Mouse (Mus musculus) myocyte (in vitro differentiated cells): ENCODE data around the gene Glis3. TPM values are rescaled to one million over a fixed set of nuclear protein-coding genes. Genes with fewer than 3 reads are reported as not detected.

ENCODE experiments used
- H3K27me3 ChIP-seq: one replicate; pipeline ENCODE4 v1.6.1; 2011; ENCODE audit not compliant: control insufficient read depth, insufficient read depth, insufficient read length
- H3K36me3 ChIP-seq: one replicate; pipeline ENCODE4 v1.6.1; 2011; ENCODE audit not compliant: control insufficient read depth, insufficient read depth
- H3K4me2 ChIP-seq: one replicate; pipeline ENCODE4 v1.6.1; 2011; ENCODE audit warnings: low read depth, control low read depth
- H3K4me3 ChIP-seq: one replicate; pipeline ENCODE4 v1.5.1; 2011; ENCODE audit warnings: mild to moderate bottlenecking, control low read depth, moderate library complexity
- H3K79me2 ChIP-seq: one replicate; pipeline ENCODE4 v1.6.1; 2011; ENCODE audit not compliant: control insufficient read depth, insufficient read depth
- H3ac ChIP-seq: one replicate; pipeline ENCODE4 v1.6.1; 2011; ENCODE audit not compliant: control insufficient read depth, insufficient read length
- CEBPB ChIP-seq: IDR thresholded peaks from 2 replicates; pipeline ENCODE4 v1.6.1; 2011; ENCODE audit warnings: mild to moderate bottlenecking, moderate library complexity; ENCODE audit not compliant: poor library complexity, insufficient read depth, severe bottlenecking
- E2F4 ChIP-seq: IDR thresholded peaks from one replicate; pipeline ENCODE4 v1.6.1; 2011; ENCODE audit warnings: mild to moderate bottlenecking, control low read depth, moderate library complexity; ENCODE audit not compliant: insufficient read depth
- MAX ChIP-seq: IDR thresholded peaks from one replicate; pipeline ENCODE4 v1.6.1; 2011; ENCODE audit warnings: low read depth, mild to moderate bottlenecking, control low read depth
- MYOD1 ChIP-seq, 3 experiments: IDR thresholded peaks; one replicate each; pipeline ENCODE4 v1.6.1; 2011; ENCODE audit warnings: control low read depth in 2 of 3, low read depth in 2 of 3, mild to moderate bottlenecking in 2 of 3, moderate library complexity in 1 of 3; ENCODE audit not compliant: insufficient read length in 2 of 3, control insufficient read depth in 1 of 3
- MYOG ChIP-seq, 3 experiments: IDR thresholded peaks; one replicate each; pipeline ENCODE4 v1.6.1; 2011; ENCODE audit warnings: control low read depth in 2 of 3, low read depth in 2 of 3, mild to moderate bottlenecking in 2 of 3; ENCODE audit not compliant: insufficient read length in 2 of 3, control insufficient read depth in 1 of 3, insufficient read depth in 1 of 3
- POLR2A ChIP-seq: IDR thresholded peaks from one replicate; pipeline ENCODE4 v1.6.1; 2011; ENCODE audit warnings: low read depth, mild to moderate bottlenecking, control low read depth, moderate library complexity; ENCODE audit not compliant: insufficient read length
- POLR2AphosphoS2 ChIP-seq: IDR thresholded peaks from one replicate; pipeline ENCODE4 v1.6.1; 2011; ENCODE audit warnings: low read depth, control low read depth; ENCODE audit not compliant: insufficient read length
- REST ChIP-seq: IDR thresholded peaks from one replicate; pipeline ENCODE4 v1.6.1; 2011; ENCODE audit warnings: mild to moderate bottlenecking, control low read depth, moderate library complexity; ENCODE audit not compliant: insufficient read depth, insufficient read length
- SRF ChIP-seq: IDR thresholded peaks from one replicate; pipeline ENCODE4 v1.6.1; 2011; ENCODE audit warnings: low read depth; ENCODE audit not compliant: control insufficient read depth, insufficient read length
- TCF3 ChIP-seq: IDR thresholded peaks from one replicate; pipeline ENCODE4 v1.6.1; 2011; ENCODE audit warnings: low read depth, control low read depth; ENCODE audit not compliant: insufficient read length
- USF1 ChIP-seq: IDR thresholded peaks from one replicate; pipeline ENCODE4 v1.6.1; 2011; ENCODE audit warnings: low read depth, mild to moderate bottlenecking, control low read depth, moderate library complexity
- polyA plus RNA-seq: library from polyadenylated mRNA; unstranded; fragments of >200 nt; fragmentation: generic; extraction: Trizol; gene quantifications from one replicate; pipeline ENCODE4 v1.2.1, GENCODE M21; 2012; ENCODE audit warnings: missing spikeins

The Glis3 gene
- polyA plus RNA-seq, 1 experiment = 0.79 TPM

DNA sequence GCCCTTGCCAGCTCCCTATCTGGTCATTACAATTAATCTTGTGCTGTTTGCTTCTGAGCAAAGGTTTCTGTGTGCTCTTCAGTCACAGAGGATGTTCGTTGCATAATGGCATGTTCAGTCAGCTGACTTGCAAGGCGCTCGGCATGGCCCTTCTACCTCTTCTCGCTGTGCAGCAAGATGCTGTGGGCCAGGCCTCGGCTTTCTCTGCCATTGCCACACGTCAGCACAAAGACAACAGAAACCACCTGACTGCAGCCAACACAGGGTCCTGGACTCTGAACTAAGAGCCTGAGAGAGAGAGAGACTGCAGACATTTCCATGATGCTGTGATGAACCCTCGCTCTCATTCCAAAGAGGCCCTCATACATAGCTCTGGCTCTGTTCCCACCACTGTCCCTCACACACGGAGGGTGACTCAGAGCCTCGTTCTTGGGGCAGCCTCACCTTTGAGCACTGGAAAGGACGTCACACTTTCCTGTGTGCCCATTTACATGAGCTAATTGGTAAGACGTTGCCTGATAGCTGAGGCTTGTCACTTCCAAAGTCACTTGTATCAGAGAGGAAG, 380.6 kb downstream of the Glis3 start:
- H3K4me2 ChIP-seq = no peak overlapping the region
- TF ChIP-seq MYOG (IDR thresholded peaks at IDR 0.05; ENCODE audit: control insufficient read depth in 1 of 3, insufficient read depth in 1 of 3, insufficient read length in 2 of 3, low read depth in 2 of 3) = no peak

DNA sequence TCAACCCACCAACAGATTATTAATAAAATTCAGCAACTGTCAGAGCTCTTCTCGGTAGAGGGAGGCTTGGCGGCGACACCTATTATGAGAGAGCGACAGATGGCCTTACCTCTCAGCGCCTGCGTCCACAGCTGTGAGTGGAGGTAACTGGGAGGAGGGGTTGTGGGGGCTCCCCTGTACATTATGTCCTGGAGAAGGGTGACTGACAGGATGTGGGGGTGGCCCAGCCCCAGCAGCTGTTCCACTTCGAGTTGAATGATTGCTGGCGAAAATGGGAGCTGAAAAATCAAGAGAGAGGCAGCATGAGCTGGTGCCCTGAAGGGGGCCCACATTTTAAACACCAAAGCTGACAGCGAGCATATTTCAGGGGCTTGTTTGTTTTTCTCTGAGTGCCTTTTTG, 381.2 kb downstream of the Glis3 start:
- TF ChIP-seq MYOD1 (IDR thresholded peaks at IDR 0.05; ENCODE audit: control insufficient read depth in 1 of 3, insufficient read length in 2 of 3, low read depth in 2 of 3) = peak in 1 of 3 experiments; percentile 64
- no peak for TF ChIP-seq POLR2AphosphoS2
- TF ChIP-seq MYOG (IDR thresholded peaks at IDR 0.05; ENCODE audit: control insufficient read depth in 1 of 3, insufficient read depth in 1 of 3, insufficient read length in 2 of 3, low read depth in 2 of 3) = peak in 1 of 3 experiments; percentile 13
- H3K79me2 ChIP-seq = no peaks in the 10 kb centered on the region
- H3K4me3 ChIP-seq = no peak overlapping the region
- no peaks in the 10 kb centered on the region for H3K27me3 ChIP-seq
- no peaks in the 10 kb centered on the region for H3K36me3 ChIP-seq
- no peak overlapping the region for H3K4me2 ChIP-seq
- H3ac ChIP-seq = no peak overlapping the region

More for the DNA sequence above, 380.6 kb downstream of the Glis3 start:
- Histone ChIP-seq H3K36me3 (no peaks in the 10 kb centered on the region), H3K4me3 (no peak overlapping the region), H3K79me2 (no peaks in the 10 kb centered on the region), H3ac (no peak overlapping the region), H3K27me3 (no peaks in the 10 kb centered on the region)

DNA sequence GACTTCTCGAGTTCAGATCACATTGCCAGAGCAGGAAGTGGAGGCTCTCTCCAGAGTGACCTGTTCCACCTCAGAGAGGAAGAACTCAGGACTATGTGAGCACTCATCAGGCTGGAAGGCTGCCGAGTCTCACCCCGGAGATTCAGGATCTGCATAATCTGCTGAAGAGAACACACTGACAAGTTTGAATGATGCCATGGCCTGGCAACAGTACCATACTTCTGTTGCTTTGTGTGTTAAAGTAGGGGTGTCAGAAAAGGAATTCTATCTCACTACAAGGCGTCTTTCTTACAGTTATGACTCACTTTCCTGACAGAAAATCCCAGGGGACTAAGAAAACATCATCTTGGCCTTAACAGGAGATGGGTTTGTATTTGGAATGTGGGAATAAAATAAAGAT, 388.3 kb downstream of the Glis3 start:
- no peaks in the 10 kb centered on the region for H3K27me3 ChIP-seq
- no peak overlapping the region for H3ac ChIP-seq
- TF ChIP-seq USF1 (no peak), CEBPB (peak; percentile 80; the same call in 1 of the 2 replicates)
- no peaks in the 10 kb centered on the region for H3K79me2 ChIP-seq
- H3K36me3 ChIP-seq = no peaks in the 10 kb centered on the region
- H3K4me3 ChIP-seq = no peak overlapping the region
- peak overlapping the region; percentile 35 for H3K4me2 ChIP-seq

DNA sequence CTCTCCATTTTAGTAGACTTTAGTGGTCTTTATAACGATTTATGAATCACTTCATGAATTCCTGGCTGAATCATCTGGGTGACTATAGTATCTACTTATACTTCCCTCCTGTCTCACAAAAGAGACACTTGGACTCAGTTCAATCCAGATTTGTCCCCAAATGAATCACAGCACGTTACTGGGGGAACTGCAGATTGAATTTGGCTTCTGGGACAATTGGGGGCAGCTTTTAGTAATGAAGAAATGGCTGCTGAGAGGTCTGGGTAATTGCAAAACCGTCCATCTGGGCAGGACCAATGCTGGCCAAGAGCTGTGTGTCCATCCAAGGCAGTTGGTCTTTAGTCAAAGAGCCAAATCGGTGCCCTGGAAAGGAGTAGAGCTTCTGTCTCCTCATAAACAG, 390.4 kb downstream of the Glis3 start:
- Histone ChIP-seq H3K36me3 (no peaks in the 10 kb centered on the region), H3ac (no peak overlapping the region), H3K4me2 (no peak overlapping the region), H3K4me3 (no peak overlapping the region), H3K79me2 (no peaks in the 10 kb centered on the region), H3K27me3 (no peaks in the 10 kb centered on the region)
- TF ChIP-seq CEBPB (0 out of 2 replicates have a peak, but pooled peaks have one; percentile 11), USF1 (no peak)

DNA sequence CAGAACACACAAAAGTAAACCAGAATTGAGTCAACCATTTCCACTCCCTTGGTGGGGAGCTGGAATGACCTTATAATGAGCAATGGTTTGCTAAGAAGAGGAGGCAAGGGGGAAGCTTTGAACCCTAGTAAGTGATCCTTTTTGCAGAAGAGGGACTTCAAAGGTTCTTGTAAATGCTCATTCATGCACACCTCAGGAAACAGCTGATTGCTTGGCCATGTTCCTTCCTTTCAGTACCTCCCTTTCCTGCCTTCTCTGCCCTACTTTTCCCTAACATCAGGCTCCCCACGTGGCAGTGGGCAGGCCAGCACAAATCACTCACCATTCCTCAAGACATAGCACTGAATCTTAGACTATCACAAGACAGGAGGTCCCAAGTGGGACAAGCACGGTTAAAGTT, 392.4 kb downstream of the Glis3 start:
- Histone ChIP-seq H3K79me2 (no peaks in the 10 kb centered on the region), H3K4me2 (no peak overlapping the region), H3ac (no peak overlapping the region), H3K36me3 (no peaks in the 10 kb centered on the region), H3K4me3 (no peak overlapping the region), H3K27me3 (no peaks in the 10 kb centered on the region)
- TF ChIP-seq TCF3 (no peak), MYOG (IDR thresholded peaks at IDR 0.05; ENCODE audit: control insufficient read depth in 1 of 3, insufficient read depth in 1 of 3, insufficient read length in 2 of 3, low read depth in 2 of 3) (no peak), REST (no peak), MAX (no peak), SRF (no peak), CEBPB (no peak), POLR2A (no peak)

DNA sequence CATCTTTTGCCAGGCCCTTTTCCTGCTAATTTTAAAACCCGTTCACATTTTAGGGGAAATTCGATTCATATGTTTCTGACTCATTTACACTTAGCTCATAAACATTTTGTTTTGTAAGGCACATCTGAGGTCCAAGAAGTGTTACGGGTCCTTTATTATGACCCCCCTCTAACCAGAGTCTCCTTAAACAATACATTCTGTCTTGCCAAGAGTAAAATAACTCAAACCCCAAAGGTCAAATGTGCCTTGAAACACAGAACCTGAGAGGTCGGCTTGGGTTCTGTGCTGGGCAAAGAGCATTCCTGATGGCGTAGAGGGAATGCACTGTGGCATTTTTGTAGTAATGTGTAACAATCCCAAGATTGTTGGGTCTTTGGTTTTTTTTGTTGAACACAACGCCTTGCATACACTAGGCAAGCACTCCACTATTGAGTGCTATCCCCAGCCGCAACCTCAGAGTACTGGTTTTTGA, 395.7 kb downstream of the Glis3 start:
- H3K79me2 ChIP-seq = no peaks in the 10 kb centered on the region
- H3K4me2 ChIP-seq = peak overlapping the region; percentile 64
- TF ChIP-seq POLR2AphosphoS2 = no peak
- no peak for TF ChIP-seq SRF
- no peak for TF ChIP-seq CEBPB
- no peak for TF ChIP-seq REST
- no peak for TF ChIP-seq POLR2A
- no peak for TF ChIP-seq TCF3
- TF ChIP-seq MYOD1 (IDR thresholded peaks at IDR 0.05; ENCODE audit: control insufficient read depth in 1 of 3, insufficient read length in 2 of 3, low read depth in 2 of 3) = no peak
- no peak for TF ChIP-seq USF1
- no peak for TF ChIP-seq MAX
- no peak for TF ChIP-seq MYOG (IDR thresholded peaks at IDR 0.05; ENCODE audit: control insufficient read depth in 1 of 3, insufficient read depth in 1 of 3, insufficient read length in 2 of 3, low read depth in 2 of 3)
- TF ChIP-seq E2F4 = no peak
- no peak overlapping the region for H3ac ChIP-seq
- no peaks in the 10 kb centered on the region for H3K27me3 ChIP-seq
- H3K36me3 ChIP-seq = no peaks in the 10 kb centered on the region
- H3K4me3 ChIP-seq = no peak overlapping the region
